Mouse (Mus musculus): Measurements from ENCODE around the gene Ttc19.

GRCm38 (mm10) chr11:62323659-62324058 is 42.4 kb downstream of the Ttc19 start:
- no peak for TF ChIP-seq CTCF (IDR thresholded peaks at IDR 0.05; ENCODE audit: borderline replicate concordance, control insufficient read depth, extremely low read depth, insufficient read depth, low read length, poor library complexity)
- TF ChIP-seq POLR2A (IDR thresholded peaks at IDR 0.05; ENCODE audit: control insufficient read depth, extremely low read depth, insufficient read depth, low read length, poor library complexity): no peak
